16 mouse cellular contexts compared by ENCODE assay signal in the genomic region with DNA sequence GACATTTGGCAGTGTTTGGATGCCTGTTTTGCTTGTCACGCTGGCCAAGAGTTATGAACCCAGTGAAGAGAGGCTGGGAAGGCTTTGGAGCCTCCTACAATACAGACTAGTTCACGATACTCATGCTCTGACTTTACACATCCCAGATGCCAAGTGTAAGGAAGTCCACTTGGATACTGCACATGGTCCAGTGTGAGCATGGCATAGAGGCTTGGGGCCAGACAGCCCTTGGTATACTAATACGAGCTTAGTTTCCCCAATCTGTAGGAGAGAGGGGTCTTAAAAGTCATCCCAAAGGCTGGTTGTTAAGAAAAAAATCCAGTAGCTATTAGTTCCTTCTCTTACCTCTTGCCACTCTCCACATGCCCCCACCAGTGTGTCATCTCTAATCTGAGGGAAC. TPM values are rescaled to one million over a fixed set of nuclear protein-coding genes. Genes with fewer than 3 reads are reported as not detected.
DNase-seq lines count a peak whose midpoint lies in the region; ATAC-seq and TF ChIP-seq lines count a peak whose summit lies in the region.
"Had no signal": no experiment of that assay in that cellular context is flagged by ENCODE, and none has a peak within 500 bp of the region (broad histone marks: within the 10 kb centered on the region; RNA-seq: fewer than 3 reads in every experiment).

No protein-coding gene starts in this region.

- no peak for TF ChIP-seq POLR2A in testis, adult 2 months (IDR thresholded peaks at IDR 0.05; ENCODE audit: control insufficient read depth, low read depth, low read length)

- H3K27ac ChIP-seq in testis, adult 2 months (ENCODE audit: control insufficient read depth, insufficient read depth, low read depth, low read length): peak overlapping the region; percentile 36
- peak overlapping the region; percentile 68 for H3K27ac ChIP-seq in hindbrain, embryonic 12.5 days
- peak overlapping the region; percentile 60; the same call in 1 of the 2 replicates for H3K27ac ChIP-seq in midbrain, embryonic 15.5 days
- H3K27ac ChIP-seq: liver, embryonic 13.5 days had no signal

- TF ChIP-seq CTCF in testis, adult 2 months (IDR thresholded peaks at IDR 0.05; ENCODE audit: control insufficient read depth, insufficient read depth, insufficient replicate concordance, low read depth, low read length): no peak

- WGBS in hindbrain, embryonic 12.5 days: 28% methylated on average over 3 of the region's 3 CpGs
- 11% methylated on average over 3 of the region's 3 CpGs for WGBS in midbrain, embryonic 15.5 days

- no peak overlapping the region for H3K9ac ChIP-seq in hindbrain, embryonic 12.5 days
- no peak overlapping the region for H3K9ac ChIP-seq in midbrain, embryonic 15.5 days
- H3K9ac ChIP-seq: liver, embryonic 13.5 days had no signal

- no peaks in the 10 kb centered on the region for H3K27me3 ChIP-seq in testis, adult 2 months (ENCODE audit: control insufficient read depth, insufficient read depth, low read length)
- H3K27me3 ChIP-seq in hindbrain, embryonic 12.5 days: no peaks in the 10 kb centered on the region
- H3K27me3 ChIP-seq in midbrain, embryonic 15.5 days (replicated peaks): no peaks in the 10 kb centered on the region

- H3K4me3 ChIP-seq in testis, adult 2 months (ENCODE audit: control insufficient read depth, low read depth, low read length): no peak overlapping the region
- H3K4me3 ChIP-seq in hindbrain, embryonic 12.5 days: no peak overlapping the region
- no peak overlapping the region for H3K4me3 ChIP-seq in midbrain, embryonic 15.5 days
- H3K4me3 ChIP-seq: left cerebral cortex, adult 2 months; liver, embryonic 13.5 days had no signal

- intact Hi-C loops in heart, postnatal 25 days (cut with DNase I): no loop called here

- DNase-seq in testis, postnatal 10 days (ENCODE audit: low spot score): no peak
- no peak for DNase-seq in urinary bladder, postnatal 36 days (ENCODE audit: low spot score in 2 of 2)
- no peak for DNase-seq in frontal cortex, postnatal 36 days (ENCODE audit: low spot score in 2 of 2)
- no peak for DNase-seq in heart, postnatal 25 days (ENCODE audit: low spot score)
- DNase-seq: cerebellum, adult 11 months; liver, embryonic 13.5 days had no signal

- no peaks in the 10 kb centered on the region for H3K36me3 ChIP-seq in testis, adult 2 months (ENCODE audit: control insufficient read depth, insufficient read depth, low read length)
- H3K36me3 ChIP-seq in hindbrain, embryonic 12.5 days: no peaks in the 10 kb centered on the region
- no peaks in the 10 kb centered on the region for H3K36me3 ChIP-seq in midbrain, embryonic 15.5 days (replicated peaks)
- H3K36me3 ChIP-seq: liver, embryonic 13.5 days had no signal

- H3K4me1 ChIP-seq in testis, adult 2 months (ENCODE audit: control insufficient read depth, insufficient read depth, low read length): peaks cover 18% of the 10 kb centered on the region
- peaks cover 67% of the 10 kb centered on the region for H3K4me1 ChIP-seq in hindbrain, embryonic 12.5 days
- H3K4me1 ChIP-seq in midbrain, embryonic 15.5 days: peaks cover 72% of the 10 kb centered on the region
- H3K4me1 ChIP-seq: liver, embryonic 13.5 days had no signal

- ATAC-seq in hindbrain, embryonic 12.5 days (ENCODE audit: low FRiP score): no peak
- ATAC-seq in midbrain, embryonic 15.5 days (replicated peaks): no peak
- ATAC-seq: CD4-positive, CD25-positive, alpha-beta regulatory T cell, adult 4 months had no signal

- no peaks in the 10 kb centered on the region for H3K9me3 ChIP-seq in hindbrain, embryonic 12.5 days (replicated peaks)
- H3K9me3 ChIP-seq in midbrain, embryonic 15.5 days: no peaks in the 10 kb centered on the region
- H3K9me3 ChIP-seq: liver, embryonic 13.5 days had no signal

- peak overlapping the region; percentile 51; the same call in 1 of the 2 replicates for H3K4me2 ChIP-seq in hindbrain, embryonic 12.5 days (replicated peaks)
- no peak overlapping the region for H3K4me2 ChIP-seq in midbrain, embryonic 15.5 days

RNA-seq across cellular contexts. Expression of a gene that starts 27.9 kb away (rescaled TPM):
- polyA plus RNA-seq in testis, adult 2 months (2012; rRNA removed): 0.15 and 0.35 TPM in 2 replicates
- polyA plus RNA-seq in hindbrain, embryonic 12.5 days (2016; fragmentation: Nextera tagmentation; extraction: Ambion mirVana): 5.6 and 6.5 TPM in 2 replicates
- 6.1 and 6.2 TPM in 2 replicates for polyA plus RNA-seq in midbrain, embryonic 15.5 days (2015; fragmentation: Nextera tagmentation; extraction: Ambion mirVana)
- total RNA-seq in heart, postnatal 25 days (2021): 1 to 10 TPM; 2.8 to 3.6 TPM
- total RNA-seq: granulocyte monocyte progenitor cell, adult 5-6 weeks had no signal
- polyA plus RNA-seq: CD4-positive, CD25-positive, alpha-beta regulatory T cell, adult 4 months had no signal

RNA-seq across cellular contexts. Expression of a gene that starts 43.3 kb away (rescaled TPM):
- polyA plus RNA-seq in testis, adult 2 months (2012; rRNA removed): 669 and 776 TPM in 2 replicates
- 0.14 TPM in 1 of 2 replicates, not detected in the other for polyA plus RNA-seq in hindbrain, embryonic 12.5 days (2016; fragmentation: Nextera tagmentation; extraction: Ambion mirVana)
- 0.14 TPM in 1 of 2 replicates, not detected in the other for polyA plus RNA-seq in midbrain, embryonic 15.5 days (2015; fragmentation: Nextera tagmentation; extraction: Ambion mirVana)
- total RNA-seq in heart, postnatal 25 days (2021): not detected
- total RNA-seq: adrenal gland, postnatal 36 days; granulocyte monocyte progenitor cell, adult 5-6 weeks; heart, postnatal 4 days; left cerebral cortex, adult 2 months had no signal
- polyA plus RNA-seq: CD4-positive, CD25-positive, alpha-beta regulatory T cell, adult 4 months; embryonic facial prominence, embryonic 11.5 days; liver, embryonic 13.5 days; urinary bladder, adult 2 months had no signal

Comparison
In these comparisons a context has a peak if more than half of its experiments do, and no peak if none do; other contexts are left out.
1. RNA of a gene that starts 43.3 kb away (polyA plus RNA-seq): 669 to 776 TPM in testis, adult 2 months; 0.14 TPM in hindbrain, embryonic 12.5 days and 0.14 TPM in midbrain, embryonic 15.5 days; every median in the first group is over 100 times any median in the second.
2. Peak in every context shown above with its lines, with median percentiles within 50 percentile points of each other: H3K27ac ChIP-seq.